Mouse (Mus musculus) CH12.LX (cell line): Measurements from ENCODE around the gene Alg12. TPM values are rescaled to one million over a fixed set of nuclear protein-coding genes. Genes with fewer than 3 reads are reported as not detected.

Source experiments
- DNase-seq: peaks from one replicate; pipeline ENCODE4 v3.0.0-alpha.2; 2013; ENCODE audit errors: extremely low read depth
- H3K27ac ChIP-seq: 2 replicates; pipeline ENCODE4 v1.5.1; 2012; ENCODE audit warnings: low read depth, mild to moderate bottlenecking, control low read depth, moderate library complexity; ENCODE audit not compliant: insufficient read depth
- H3K27me3 ChIP-seq: replicated peaks from 2 replicates; pipeline ENCODE3; 2012; ENCODE audit warnings: inconsistent platforms
- H3K36me3 ChIP-seq, 2 experiments: replicated peaks in 1 of 2; 2 replicates each; pipeline versions ENCODE3 to v1.6.1; 2012; ENCODE audit warnings: inconsistent platforms in 1 of 2, low read length in 1 of 2, mild to moderate bottlenecking in 1 of 2, mixed read lengths in 1 of 2, moderate library complexity in 1 of 2; ENCODE audit not compliant: control insufficient read depth in 1 of 2, insufficient read depth in 1 of 2
- H3K4me1 ChIP-seq, 2 experiments: 2 replicates each; pipeline ENCODE4 v1.6.1; 2012; ENCODE audit warnings: inconsistent platforms in 1 of 2, moderate library complexity in 1 of 2; ENCODE audit not compliant: insufficient read depth in 2 of 2, control insufficient read depth in 1 of 2
- H3K4me2 ChIP-seq: 2 replicates; pipeline ENCODE4 v1.6.1; 2012; ENCODE audit warnings: low read depth, mild to moderate bottlenecking, control low read depth; ENCODE audit not compliant: poor library complexity, insufficient read depth, severe bottlenecking
- H3K4me3 ChIP-seq, 3 experiments: fragments of 150-350 bp in 1 of 3; sonication (generic) in 1 of 3; replicated peaks in 1 of 3; 2 replicates each; pipeline versions ENCODE3 to v1.5.1; 2011 to 2012; ENCODE audit warnings: low read depth in 2 of 3, low read length in 2 of 3, mild to moderate bottlenecking in 2 of 3, moderate library complexity in 2 of 3, control low read depth in 1 of 3, improper control_type of control experiment in 1 of 3, inconsistent platforms in 1 of 3, mixed read lengths in 1 of 3; ENCODE audit not compliant: poor library complexity in 1 of 3
- H3K79me2 ChIP-seq: replicated peaks from 2 replicates; pipeline ENCODE4 v1.6.1; 2012; ENCODE audit warnings: mild to moderate bottlenecking, moderate library complexity; ENCODE audit not compliant: control insufficient read depth, poor library complexity, insufficient read depth, severe bottlenecking; ENCODE audit errors: extremely low read depth
- H3K9ac ChIP-seq: 2 replicates; pipeline ENCODE4 v1.6.1; 2012; ENCODE audit warnings: low read depth, mild to moderate bottlenecking, control low read depth, moderate library complexity; ENCODE audit not compliant: insufficient read depth
- H3K9me3 ChIP-seq: replicated peaks from 2 replicates; pipeline ENCODE3; 2012; ENCODE audit warnings: low read length, inconsistent platforms, mixed read lengths
- CHD1 ChIP-seq: IDR thresholded peaks from 2 replicates; pipeline ENCODE4 v1.6.1; 2012; ENCODE audit warnings: low read depth, low read length, improper control_type of control experiment, inconsistent platforms
- CTCF ChIP-seq, 2 experiments: IDR thresholded peaks in 1 of 2; conservative IDR thresholded peaks in 1 of 2; 2 replicates each; pipeline ENCODE4 v1.5.1; 2011 to 2012; ENCODE audit warnings: low read depth in 2 of 2, low read length in 2 of 2, improper control_type of control experiment in 1 of 2, inconsistent platforms in 1 of 2, mild to moderate bottlenecking in 1 of 2, moderate library complexity in 1 of 2
- E2F4 ChIP-seq: IDR thresholded peaks from 2 replicates; pipeline ENCODE4 v1.6.1; 2011; ENCODE audit warnings: low read depth, low read length, improper control_type of control experiment; ENCODE audit not compliant: insufficient replicate concordance
- GABPA ChIP-seq: IDR thresholded peaks from 2 replicates; pipeline ENCODE4 v1.6.1; 2012; ENCODE audit warnings: low read depth, low read length, improper control_type of control experiment, inconsistent platforms; ENCODE audit not compliant: insufficient replicate concordance
- JUND ChIP-seq: conservative IDR thresholded peaks from 2 replicates; pipeline ENCODE4 v1.6.1; 2011; ENCODE audit warnings: low read depth, low read length, improper control_type of control experiment
- MAX ChIP-seq: IDR thresholded peaks from 2 replicates; pipeline ENCODE4 v1.6.1; 2011; ENCODE audit warnings: low read length, improper control_type of control experiment
- MEF2A ChIP-seq: IDR thresholded peaks from 2 replicates; pipeline ENCODE4 v1.6.1; 2014; ENCODE audit warnings: low read depth, mild to moderate bottlenecking, inconsistent platforms, low read length, improper control_type of control experiment, borderline replicate concordance
- NELFE ChIP-seq: IDR thresholded peaks from 2 replicates; pipeline ENCODE4 v1.6.1; 2011; ENCODE audit warnings: low read depth, low read length, improper control_type of control experiment
- NRF1 ChIP-seq: IDR thresholded peaks from 2 replicates; pipeline ENCODE4 v1.6.1; 2014; ENCODE audit warnings: low read depth, mild to moderate bottlenecking, inconsistent platforms, low read length, improper control_type of control experiment, moderate library complexity
- POLR2AphosphoS2 ChIP-seq: IDR thresholded peaks from 2 replicates; pipeline ENCODE4 v1.6.1; 2011; ENCODE audit warnings: low read depth, low read length, improper control_type of control experiment
- RAD21 ChIP-seq: IDR thresholded peaks from 2 replicates; pipeline ENCODE4 v1.6.1; 2011; ENCODE audit warnings: low read depth, mild to moderate bottlenecking, low read length, improper control_type of control experiment, moderate library complexity
- RCOR1 ChIP-seq: conservative IDR thresholded peaks from 2 replicates; pipeline ENCODE4 v1.6.1; 2012; ENCODE audit warnings: low read depth, mild to moderate bottlenecking, inconsistent platforms, low read length, improper control_type of control experiment
- SIN3A ChIP-seq: IDR thresholded peaks from 2 replicates; pipeline ENCODE4 v1.6.1; 2012; ENCODE audit warnings: low read length, improper control_type of control experiment, inconsistent platforms
- SMC3 ChIP-seq: IDR thresholded peaks from 2 replicates; pipeline ENCODE4 v1.6.1; 2011; ENCODE audit warnings: low read depth, low read length, improper control_type of control experiment
- TBP ChIP-seq: conservative IDR thresholded peaks from 2 replicates; pipeline ENCODE4 v1.6.1; 2011; ENCODE audit warnings: low read depth, low read length, improper control_type of control experiment
- USF1 ChIP-seq: IDR thresholded peaks from 2 replicates; pipeline ENCODE4 v1.6.1; 2014; ENCODE audit warnings: low read depth, mild to moderate bottlenecking, inconsistent platforms, low read length, improper control_type of control experiment
- USF2 ChIP-seq: conservative IDR thresholded peaks from 2 replicates; pipeline ENCODE4 v1.6.1; 2011; ENCODE audit warnings: low read depth, low read length, improper control_type of control experiment
- ZC3H11A ChIP-seq: IDR thresholded peaks from 2 replicates; pipeline ENCODE4 v1.6.1; 2012; ENCODE audit warnings: low read depth, mild to moderate bottlenecking, inconsistent platforms, low read length, improper control_type of control experiment
- dilution Hi-C: fragments of 300-500 bp; cut with MboI; formaldehyde crosslinking; loops from 2 replicates; pipeline ENCODE4 v1.14.3; 2020; ENCODE audit warnings: low sequenced_read_pairs; ENCODE audit not compliant: extremely low pct_unique_long_range_greater_than_20kb, extremely low pct_ligation_motif_present
- in situ Hi-C: fragments of 300-500 bp; cut with MboI; formaldehyde crosslinking; loops from 3 replicates; pipeline ENCODE4 v1.14.3; 2019; ENCODE audit warnings: low sequenced_read_pairs, low pct_ligation_motif_present, low pct_unique_long_range_greater_than_20kb, mixed read lengths
- polyA plus RNA-seq: library from polyadenylated mRNA; unstranded; fragments of >175 nt; gene quantifications from 2 replicates; pipeline ENCODE4 v1.2.1, GENCODE M21; 2012; ENCODE audit warnings: low read depth; ENCODE audit not compliant: insufficient read length
- total RNA-seq, 2 experiments: library from RNA; depleted of rRNA; stranded (reverse); fragments of 300-350 nt in 1 of 2; fragments of >200 nt in 1 of 2; gene quantifications; 2 replicates each; pipeline ENCODE4 v1.2.3; 2012 to 2014

Alg12 gene
- total and polyA plus RNA-seq, 3 experiments, result 8.1 to 10.3 (median 8.5) TPM

GRCm38 (mm10) chr15:88829791-88830440, 10.8 kb upstream of the Alg12 start:
- H3K79me2 ChIP-seq, result no peaks in the 10 kb centered on the region
- no peak overlapping the region for H3K9ac ChIP-seq
- in situ Hi-C loops (loop anchor here (5.0 to 10.0 kb wide), 3 partner anchors 47 to 245 kb away; partner anchors contain the start of gene Trabd), dilution Hi-C loops (no loop called here)
- TF ChIP-seq RCOR1, result no peak
- no peak for TF ChIP-seq TBP
- no peak for TF ChIP-seq JUND
- TF ChIP-seq USF2, result no peak
- no peak for TF ChIP-seq E2F4
- TF ChIP-seq SIN3A, result no peak
- no peak for TF ChIP-seq MAX
- no peak for TF ChIP-seq GABPA
- no peak for TF ChIP-seq CHD1
- no peak for TF ChIP-seq NRF1
- no peaks in the 10 kb centered on the region for H3K9me3 ChIP-seq
- no peak for DNase-seq
- H3K4me1 ChIP-seq, result peaks cover 8 to 11% of the 10 kb centered on the region in 2 experiments
- no peak overlapping the region for H3K4me3 ChIP-seq
- H3K27ac ChIP-seq, result no peak overlapping the region
- peaks cover 12 to 29% of the 10 kb centered on the region in 2 experiments for H3K36me3 ChIP-seq
- H3K27me3 ChIP-seq, result peaks cover 20% of the 10 kb centered on the region
- no peak overlapping the region for H3K4me2 ChIP-seq

GRCm38 (mm10) chr15:88828800-88829705, 9.9 kb upstream of the Alg12 start:
- peak; percentile 84 for DNase-seq
- Histone ChIP-seq H3K27me3 (peaks cover 15% of the 10 kb centered on the region), H3K4me1 (peaks cover 8 to 16% of the 10 kb centered on the region in 2 experiments), H3K79me2 (no peaks in the 10 kb centered on the region), H3K4me3 (no peak overlapping the region), H3K27ac (no peak overlapping the region), H3K9me3 (no peaks in the 10 kb centered on the region), H3K36me3 (peaks cover 20 to 38% of the 10 kb centered on the region in 2 experiments), H3K9ac (no peak overlapping the region), H3K4me2 (peak overlapping the region; percentile 42; the same call in 1 of the 2 replicates)
- TF ChIP-seq ZC3H11A (0 out of 2 replicates have a peak, but pooled peaks have one; percentile 23), MEF2A (peak; percentile 29; the same call in 1 of the 2 replicates), USF1 (no peak), NELFE (no peak), SIN3A (no peak), SMC3 (peak; percentile 86), POLR2AphosphoS2 (no peak), RAD21 (peak; percentile 84), CTCF (conservative IDR thresholded peaks at IDR 0.05 in 1 of 2, IDR thresholded peaks at IDR 0.05 in 1 of 2; ENCODE audit: low read depth in 2 of 2, low read length in 2 of 2) (peak; percentile 2 to 91; a peak in 2 of 4 replicates)
- dilution Hi-C loops, result no loop called here
- in situ Hi-C loops, result loop anchor here (5.0 to 10.0 kb wide), 3 partner anchors 48 to 246 kb away; partner anchors contain the start of gene Trabd
